Mouse (Mus musculus): ENCODE data around the gene Sncb. TPM values are rescaled to one million over a fixed set of nuclear protein-coding genes. Genes with fewer than 3 reads are reported as not detected.

Sncb gene
- polyA plus RNA-seq, 1 experiment, result 0.22 TPM

DNA sequence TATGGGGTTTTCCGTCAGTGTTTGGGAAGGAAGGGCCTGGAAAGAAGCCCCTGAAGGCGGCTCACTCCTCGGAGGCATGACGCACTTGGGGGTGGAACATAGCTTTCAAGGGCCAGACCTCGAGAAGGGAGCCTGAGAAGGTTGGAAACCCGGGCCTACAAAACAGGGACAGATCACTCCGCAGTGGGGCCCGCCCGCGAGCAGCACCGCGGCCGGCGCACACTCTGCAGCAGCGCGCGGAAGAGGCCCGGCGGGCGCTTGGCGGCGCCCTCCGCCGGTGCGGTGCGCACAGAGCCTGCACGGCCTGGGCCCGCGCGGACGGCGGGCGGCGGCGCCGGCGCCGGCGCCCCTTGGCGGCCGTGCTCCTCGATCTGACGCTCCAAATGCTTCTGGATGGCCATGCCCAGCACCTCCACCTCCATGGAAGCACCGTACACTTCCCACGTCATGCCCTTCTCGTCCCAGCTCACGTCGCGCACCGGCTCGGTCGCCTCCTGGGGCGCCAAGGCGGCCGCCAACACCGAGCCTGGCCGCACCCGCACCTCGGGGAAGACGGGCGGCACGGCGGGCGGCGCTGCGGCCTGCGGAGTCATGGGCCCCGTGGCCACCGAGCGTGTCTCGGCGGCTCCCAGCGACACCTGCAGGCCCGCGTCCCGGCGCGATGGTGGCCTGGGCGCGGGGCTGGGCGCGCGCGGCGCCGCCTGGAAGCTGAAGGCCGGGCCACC, 28.7 kb downstream of the Sncb start:
- DNase-seq (ENCODE audit: low read depth in 1 of 2, low spot score in 2 of 2), result no peak
- WGBS, result 5% methylated on average over 86 of the region's 87 CpGs

DNA sequence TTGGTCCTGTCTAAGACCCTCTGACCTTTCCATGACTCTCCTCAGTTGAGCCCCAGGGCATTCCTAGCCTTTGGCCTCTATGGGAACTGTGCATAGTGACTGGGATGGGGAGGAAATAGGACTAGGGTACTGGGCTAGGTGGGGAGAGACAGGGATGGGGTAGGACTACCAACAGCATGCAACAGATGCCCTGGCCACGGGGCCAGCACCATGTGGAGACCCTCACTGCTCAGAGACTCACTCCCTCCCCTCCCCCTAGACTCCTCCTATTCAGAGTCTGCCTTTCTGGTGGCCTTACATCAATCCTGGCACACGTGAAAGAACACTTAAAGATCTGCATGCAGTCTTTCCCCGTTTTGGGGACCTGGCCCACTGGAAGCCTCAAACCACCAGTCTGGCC, 29.5 kb downstream of the Sncb start:
- no peak for DNase-seq (ENCODE audit: low read depth in 1 of 2, low spot score in 2 of 2)
- Histone ChIP-seq H3K27me3 (ENCODE audit: control insufficient read depth, insufficient read depth, low read length) (peaks cover 10% of the 10 kb centered on the region; the same call in 1 of the 2 replicates), H3K4me1 (ENCODE audit: control insufficient read depth, insufficient read depth, insufficient read length) (no peaks in the 10 kb centered on the region; the same call in 1 of the 2 replicates), H3K36me3 (ENCODE audit: control insufficient read depth, insufficient read depth, low read length) (no peaks in the 10 kb centered on the region), H3K27ac (ENCODE audit: insufficient read depth, low read length) (no peak overlapping the region), H3K4me3 (ENCODE audit: extremely low read depth, insufficient read depth, insufficient read length) (no peak overlapping the region)
- whole genome bisulfite sequencing, result 28% methylated on average over 3 of the region's 3 CpGs
- TF ChIP-seq POLR2A (IDR thresholded peaks at IDR 0.05; ENCODE audit: low read depth, low read length), result no peak
- TF ChIP-seq CTCF (IDR thresholded peaks at IDR 0.05; ENCODE audit: extremely low read depth, insufficient read depth, insufficient read length, insufficient replicate concordance), result no peak

More for the DNA sequence above, 28.7 kb downstream of the Sncb start:
- Histone ChIP-seq H3K27me3 (ENCODE audit: control insufficient read depth, insufficient read depth, low read length) (peaks cover 10% of the 10 kb centered on the region; the same call in 1 of the 2 replicates), H3K27ac (ENCODE audit: insufficient read depth, low read length) (no peak overlapping the region), H3K4me3 (ENCODE audit: extremely low read depth, insufficient read depth, insufficient read length) (no peak overlapping the region), H3K36me3 (ENCODE audit: control insufficient read depth, insufficient read depth, low read length) (no peaks in the 10 kb centered on the region), H3K4me1 (ENCODE audit: control insufficient read depth, insufficient read depth, insufficient read length) (no peaks in the 10 kb centered on the region; the same call in 1 of the 2 replicates)
- no peak for TF ChIP-seq POLR2A (IDR thresholded peaks at IDR 0.05; ENCODE audit: low read depth, low read length)
- no peak for TF ChIP-seq CTCF (IDR thresholded peaks at IDR 0.05; ENCODE audit: extremely low read depth, insufficient read depth, insufficient read length, insufficient replicate concordance)

DNA sequence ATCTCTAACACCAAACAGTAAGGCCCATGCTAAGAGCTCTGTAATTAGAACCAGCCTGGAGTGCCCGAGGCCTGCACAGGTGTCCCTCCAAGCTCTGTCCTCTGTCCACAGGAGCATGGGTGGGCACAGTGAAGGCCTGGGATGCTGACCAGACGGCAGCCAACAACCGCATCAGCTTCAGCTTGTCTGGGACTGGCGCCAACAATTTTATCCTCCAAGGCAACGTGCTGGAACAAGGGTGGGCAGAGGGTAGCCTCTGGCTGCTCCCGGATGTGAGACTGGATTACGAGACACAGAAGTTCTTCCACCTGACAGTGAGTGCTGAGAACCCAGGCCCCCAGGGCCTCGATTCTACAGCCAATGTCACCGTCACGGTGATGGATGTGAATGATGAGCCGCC, 40.3 kb downstream of the Sncb start:
- DNase-seq (ENCODE audit: low read depth in 1 of 2, low spot score in 2 of 2), result no peak
- H3K4me3 ChIP-seq (ENCODE audit: extremely low read depth, insufficient read depth, insufficient read length), result no peak overlapping the region
- 82% methylated on average over 11 of the region's 11 CpGs for WGBS
- H3K27me3 ChIP-seq (ENCODE audit: control insufficient read depth, insufficient read depth, low read length), result no peaks in the 10 kb centered on the region
- H3K36me3 ChIP-seq (ENCODE audit: control insufficient read depth, insufficient read depth, low read length), result no peaks in the 10 kb centered on the region
- no peaks in the 10 kb centered on the region for H3K4me1 ChIP-seq (ENCODE audit: control insufficient read depth, insufficient read depth, insufficient read length)
- TF ChIP-seq CTCF (IDR thresholded peaks at IDR 0.05; ENCODE audit: extremely low read depth, insufficient read depth, insufficient read length, insufficient replicate concordance) (no peak), POLR2A (IDR thresholded peaks at IDR 0.05; ENCODE audit: low read depth, low read length) (no peak)
- H3K27ac ChIP-seq (ENCODE audit: insufficient read depth, low read length), result no peak overlapping the region

DNA sequence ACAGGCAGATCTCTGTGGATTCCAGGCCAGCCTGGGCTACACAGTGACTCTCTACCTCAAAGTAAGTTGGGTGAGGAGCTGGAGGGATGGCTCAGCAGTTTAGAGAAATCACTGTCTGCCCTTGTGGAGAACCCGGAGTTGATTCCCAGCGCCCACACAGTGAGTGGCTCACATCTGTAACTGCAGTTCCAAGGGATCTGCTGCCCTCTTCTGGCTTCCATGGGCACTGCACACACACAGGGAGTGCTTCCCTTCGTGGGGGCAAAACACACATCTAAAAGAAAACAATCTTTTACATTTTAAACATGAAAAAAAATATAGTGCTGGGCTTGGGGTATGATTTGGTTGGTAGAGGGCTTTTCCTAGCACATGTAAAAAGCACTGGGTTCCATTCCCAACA, 43.3 kb downstream of the Sncb start:
- Histone ChIP-seq H3K36me3 (ENCODE audit: control insufficient read depth, insufficient read depth, low read length) (no peaks in the 10 kb centered on the region), H3K27me3 (ENCODE audit: control insufficient read depth, insufficient read depth, low read length) (no peaks in the 10 kb centered on the region), H3K4me1 (ENCODE audit: control insufficient read depth, insufficient read depth, insufficient read length) (no peaks in the 10 kb centered on the region), H3K27ac (ENCODE audit: insufficient read depth, low read length) (no peak overlapping the region), H3K4me3 (ENCODE audit: extremely low read depth, insufficient read depth, insufficient read length) (no peak overlapping the region)
- no peak for TF ChIP-seq POLR2A (IDR thresholded peaks at IDR 0.05; ENCODE audit: low read depth, low read length)
- no peak for TF ChIP-seq CTCF (IDR thresholded peaks at IDR 0.05; ENCODE audit: extremely low read depth, insufficient read depth, insufficient read length, insufficient replicate concordance)
- 94% methylated on average over 3 of the region's 3 CpGs for WGBS
- no peak for DNase-seq (ENCODE audit: low read depth in 1 of 2, low spot score in 2 of 2)

DNA sequence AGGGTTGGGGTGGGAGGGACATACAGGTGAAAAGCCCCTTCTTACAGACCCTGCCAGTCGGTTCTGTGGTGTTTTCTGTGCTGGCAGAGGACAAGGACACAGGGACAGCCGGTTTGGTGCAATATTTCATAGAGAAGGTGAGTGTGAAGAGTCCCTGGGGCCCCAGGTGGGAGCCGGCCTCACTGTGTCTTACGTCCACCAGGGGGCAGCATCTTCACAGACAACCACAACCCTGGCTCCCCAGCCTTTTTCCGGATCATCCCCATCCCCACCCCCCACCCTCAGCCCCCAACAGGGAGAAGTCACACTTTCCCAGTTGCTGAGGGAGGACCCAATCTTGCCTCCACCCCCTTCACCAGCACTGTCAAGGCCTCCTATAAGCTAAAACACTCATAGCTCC, 49.5 kb downstream of the Sncb start:
- peak; percentile 19 to 38 for DNase-seq (ENCODE audit: low read depth in 1 of 2, low spot score in 2 of 2)
- 2% methylated on average over 5 of the region's 5 CpGs for WGBS

DNA sequence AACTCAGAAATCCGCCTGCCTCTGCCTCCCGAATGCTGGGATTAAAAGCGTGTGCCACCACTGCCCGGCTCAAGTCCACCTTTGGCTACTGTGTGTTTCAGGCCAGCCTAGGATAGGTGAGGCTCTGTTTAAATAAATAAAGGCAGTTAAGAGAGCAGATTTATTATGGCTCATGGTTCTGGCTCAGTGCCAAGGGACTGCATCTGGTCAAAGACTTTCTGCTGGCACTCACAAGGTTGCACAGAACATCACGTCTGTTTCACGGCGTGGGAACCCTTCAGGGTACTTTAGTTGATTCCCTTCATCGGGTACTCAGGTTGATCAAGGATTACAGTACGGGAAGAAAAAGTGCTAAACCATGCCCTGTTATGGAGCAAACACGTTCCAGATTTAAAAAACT, 51.4 kb downstream of the Sncb start:
- no peak for DNase-seq (ENCODE audit: low read depth in 1 of 2, low spot score in 2 of 2)
- H3K27me3 ChIP-seq (ENCODE audit: control insufficient read depth, insufficient read depth, low read length), result no peaks in the 10 kb centered on the region
- no peak overlapping the region for H3K27ac ChIP-seq (ENCODE audit: insufficient read depth, low read length)
- no peaks in the 10 kb centered on the region for H3K36me3 ChIP-seq (ENCODE audit: control insufficient read depth, insufficient read depth, low read length)
- TF ChIP-seq CTCF (IDR thresholded peaks at IDR 0.05; ENCODE audit: extremely low read depth, insufficient read depth, insufficient read length, insufficient replicate concordance) (no peak), POLR2A (IDR thresholded peaks at IDR 0.05; ENCODE audit: low read depth, low read length) (no peak)
- no peaks in the 10 kb centered on the region for H3K4me1 ChIP-seq (ENCODE audit: control insufficient read depth, insufficient read depth, insufficient read length)
- H3K4me3 ChIP-seq (ENCODE audit: extremely low read depth, insufficient read depth, insufficient read length), result no peak overlapping the region
- WGBS, result 76% methylated on average over 10 of the region's 10 CpGs

More for the DNA sequence above, 49.5 kb downstream of the Sncb start:
- Histone ChIP-seq H3K4me1 (ENCODE audit: control insufficient read depth, insufficient read depth, insufficient read length) (no peaks in the 10 kb centered on the region), H3K4me3 (ENCODE audit: extremely low read depth, insufficient read depth, insufficient read length) (no peak overlapping the region), H3K27ac (ENCODE audit: insufficient read depth, low read length) (no peak overlapping the region), H3K27me3 (ENCODE audit: control insufficient read depth, insufficient read depth, low read length) (no peaks in the 10 kb centered on the region), H3K36me3 (ENCODE audit: control insufficient read depth, insufficient read depth, low read length) (no peaks in the 10 kb centered on the region)
- TF ChIP-seq POLR2A (IDR thresholded peaks at IDR 0.05; ENCODE audit: low read depth, low read length) (no peak), CTCF (IDR thresholded peaks at IDR 0.05; ENCODE audit: extremely low read depth, insufficient read depth, insufficient read length, insufficient replicate concordance) (peak; percentile 80)

DNA sequence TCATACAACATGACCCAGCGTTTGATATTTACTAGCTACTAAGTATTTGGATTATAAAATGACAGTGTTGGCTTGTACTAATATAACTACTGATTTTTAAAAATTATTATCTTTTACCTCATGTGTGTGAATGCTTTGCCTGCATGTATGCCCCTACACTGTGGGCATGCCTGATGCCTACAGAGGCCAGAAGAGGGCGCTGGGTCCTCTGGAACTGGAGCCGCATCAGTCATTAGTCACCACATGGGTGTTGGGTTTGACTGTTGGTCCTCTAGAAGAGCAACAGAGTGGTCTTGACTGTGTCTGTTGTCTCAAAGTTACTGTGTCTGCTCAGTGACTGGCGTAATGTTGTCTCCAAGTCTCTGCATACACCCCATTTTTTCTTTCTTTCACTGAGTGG, 52.0 kb downstream of the Sncb start:
- Histone ChIP-seq H3K27me3 (ENCODE audit: control insufficient read depth, insufficient read depth, low read length) (no peaks in the 10 kb centered on the region), H3K36me3 (ENCODE audit: control insufficient read depth, insufficient read depth, low read length) (no peaks in the 10 kb centered on the region), H3K27ac (ENCODE audit: insufficient read depth, low read length) (no peak overlapping the region), H3K4me3 (ENCODE audit: extremely low read depth, insufficient read depth, insufficient read length) (no peak overlapping the region), H3K4me1 (ENCODE audit: control insufficient read depth, insufficient read depth, insufficient read length) (no peaks in the 10 kb centered on the region)
- no peak for TF ChIP-seq POLR2A (IDR thresholded peaks at IDR 0.05; ENCODE audit: low read depth, low read length)
- TF ChIP-seq CTCF (IDR thresholded peaks at IDR 0.05; ENCODE audit: extremely low read depth, insufficient read depth, insufficient read length, insufficient replicate concordance), result no peak
- 48% methylated on average over 4 of the region's 4 CpGs for WGBS
- no peak for DNase-seq (ENCODE audit: low read depth in 1 of 2, low spot score in 2 of 2)
